Mouse (Mus musculus) adrenal gland, adult (tissue): ENCODE measurements around the gene Arhgap27.

Experiments
- DNase-seq, 2 experiments: peaks; one replicate each; pipeline ENCODE4 v3.0.0; 2022 to 2023; ENCODE audit warnings: low spot score in 1 of 2; ENCODE audit not compliant: inconsistent age in 2 of 2

Arhgap27 gene

DNA sequence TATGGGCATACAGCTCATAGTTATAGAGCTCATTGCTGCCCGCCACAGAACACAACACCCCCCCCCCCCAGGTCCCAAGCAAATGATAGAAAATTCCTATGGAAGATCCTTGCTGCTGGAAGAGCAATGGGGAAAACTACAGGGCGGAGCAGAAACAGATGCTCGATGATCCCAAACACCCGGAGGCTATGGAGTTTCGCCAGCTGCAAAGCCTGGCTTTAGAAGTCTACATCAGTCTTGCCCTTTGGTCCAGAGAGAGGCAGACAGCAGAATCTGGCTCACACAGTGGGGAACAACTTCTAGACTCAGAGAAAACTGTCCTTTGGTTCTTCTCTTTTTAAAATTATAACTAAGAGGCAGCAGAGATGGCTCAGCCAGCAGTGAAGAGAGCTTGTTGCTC lies 27.9 kb downstream of the Arhgap27 start:
- no peak for DNase-seq

DNA sequence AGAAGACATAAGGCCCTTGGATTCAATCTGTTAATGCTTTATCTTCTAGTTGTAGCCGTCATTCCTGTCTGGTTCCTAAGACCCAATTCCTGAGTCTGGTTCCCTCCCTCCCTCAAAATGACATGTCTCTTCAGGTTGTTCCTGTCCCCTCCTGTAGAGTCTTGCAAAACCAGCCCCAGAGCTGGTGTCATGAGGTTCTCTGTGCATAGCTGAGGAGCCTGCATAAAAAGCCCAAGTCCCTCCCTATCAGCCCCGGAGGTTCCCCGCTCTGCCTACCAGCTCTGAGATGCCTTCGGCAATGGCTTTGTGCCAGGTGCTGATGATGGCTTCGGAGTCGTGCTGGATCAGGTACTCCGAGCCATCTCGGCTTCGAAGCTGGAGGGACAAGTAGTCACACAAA lies 28.6 kb downstream of the Arhgap27 start:
- DNase-seq, result no peak

DNA sequence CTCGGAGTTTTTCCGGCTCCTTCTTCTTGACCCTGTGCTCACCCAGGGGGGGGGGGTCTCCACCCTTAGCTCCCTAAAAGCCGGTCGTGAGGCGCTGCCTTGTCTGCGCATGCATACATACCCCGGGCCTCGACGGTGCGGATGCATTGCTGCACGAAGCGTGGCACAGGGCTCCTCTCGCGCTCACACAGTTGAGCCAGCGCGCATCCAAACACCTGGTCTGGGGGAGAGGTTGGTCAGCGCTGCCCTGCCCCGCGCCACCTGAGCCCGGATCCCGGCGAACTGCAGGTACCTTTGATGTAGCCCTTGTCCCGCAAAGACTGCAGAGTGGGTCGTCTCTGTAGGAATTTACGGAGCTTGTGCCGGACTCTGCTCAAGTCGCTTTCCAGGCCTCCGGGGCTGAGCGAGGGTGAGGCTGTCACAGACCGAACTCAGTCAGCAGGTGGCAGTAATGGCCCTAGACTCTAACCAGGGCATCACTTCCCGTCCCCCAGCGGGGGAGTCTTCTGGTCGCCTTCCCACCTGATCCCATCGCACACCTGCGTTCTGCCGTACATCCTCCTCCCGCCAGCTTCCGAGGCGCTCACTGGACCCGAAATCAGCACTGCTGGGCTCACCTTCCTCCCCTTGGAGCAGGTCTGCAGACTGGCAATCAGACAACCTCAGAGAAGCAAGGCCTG lies 29.6 kb downstream of the Arhgap27 start:
- DNase-seq, result peak; percentile 54 to 80

DNA sequence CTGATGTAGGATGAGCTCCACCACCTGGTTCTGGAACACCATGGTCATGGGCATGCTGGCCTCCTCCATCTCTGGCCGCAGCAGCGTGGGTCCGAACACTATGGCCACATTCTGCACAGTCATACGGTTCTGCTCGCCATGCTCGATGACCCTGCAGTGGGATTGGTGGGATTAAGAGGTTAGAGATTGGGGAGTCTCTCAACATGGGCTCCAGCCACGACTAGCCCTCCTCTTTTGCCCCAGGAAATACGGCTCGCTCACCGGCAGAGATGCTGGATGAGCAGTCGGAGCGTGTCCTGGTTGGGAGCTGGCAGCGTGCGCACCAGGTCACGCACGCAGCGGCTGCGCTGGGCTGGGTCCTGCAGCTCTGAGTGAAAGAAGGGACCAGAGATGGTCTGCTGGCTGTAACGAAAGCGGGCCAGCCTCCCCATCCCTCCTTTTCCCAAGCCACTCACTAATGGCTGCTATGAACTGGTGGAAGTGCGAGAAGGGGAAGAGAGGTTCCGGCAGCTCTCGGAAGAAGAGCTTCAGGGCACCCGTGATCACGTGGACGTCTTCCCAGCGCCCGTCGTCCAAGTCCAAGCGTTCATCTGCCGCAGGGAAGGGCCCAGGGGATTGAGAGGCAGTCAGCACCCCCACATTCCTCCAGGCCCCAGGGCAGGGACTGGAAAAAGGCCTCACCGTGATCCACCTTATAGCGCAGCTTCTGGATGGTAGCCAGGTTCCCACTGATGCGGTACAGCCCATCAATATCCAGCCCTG lies 30.4 kb downstream of the Arhgap27 start:
- peak; percentile 40 to 62 for DNase-seq

DNA sequence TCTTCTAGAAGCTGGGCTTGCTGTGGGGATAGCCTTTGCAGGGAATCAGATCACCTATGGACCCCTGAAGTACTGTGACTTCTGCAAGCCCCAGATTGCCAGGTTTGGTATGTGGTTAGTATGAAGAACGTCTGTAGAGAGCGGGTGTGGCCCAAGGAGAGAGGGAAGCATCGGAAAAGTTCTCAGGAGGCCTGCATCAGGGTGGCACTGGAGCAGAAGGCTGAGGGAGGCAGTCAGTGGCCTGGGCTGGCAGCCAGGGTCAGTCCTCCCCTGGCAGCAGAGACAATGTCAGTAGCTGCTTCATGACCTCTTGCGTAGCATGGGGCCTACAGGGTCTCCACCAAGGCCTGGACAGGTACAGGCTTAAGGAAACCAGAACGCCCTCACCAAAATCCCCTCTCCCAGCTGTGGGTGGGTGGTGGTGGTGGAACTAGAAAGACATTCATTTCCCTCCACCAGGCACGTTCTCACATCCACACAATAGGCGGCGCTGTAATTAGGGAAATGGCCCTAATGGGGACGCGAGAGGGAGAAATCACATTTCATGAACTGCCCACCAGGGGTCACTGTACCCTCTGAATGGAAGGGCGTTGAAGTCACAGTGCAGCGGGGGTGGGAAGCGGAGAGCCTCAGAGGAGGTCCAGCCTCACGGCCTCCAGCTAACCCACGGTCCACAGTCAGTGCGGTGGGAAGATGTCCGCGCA lies 31.2 kb downstream of the Arhgap27 start:
- DNase-seq, result peak; percentile 82 to 93

DNA sequence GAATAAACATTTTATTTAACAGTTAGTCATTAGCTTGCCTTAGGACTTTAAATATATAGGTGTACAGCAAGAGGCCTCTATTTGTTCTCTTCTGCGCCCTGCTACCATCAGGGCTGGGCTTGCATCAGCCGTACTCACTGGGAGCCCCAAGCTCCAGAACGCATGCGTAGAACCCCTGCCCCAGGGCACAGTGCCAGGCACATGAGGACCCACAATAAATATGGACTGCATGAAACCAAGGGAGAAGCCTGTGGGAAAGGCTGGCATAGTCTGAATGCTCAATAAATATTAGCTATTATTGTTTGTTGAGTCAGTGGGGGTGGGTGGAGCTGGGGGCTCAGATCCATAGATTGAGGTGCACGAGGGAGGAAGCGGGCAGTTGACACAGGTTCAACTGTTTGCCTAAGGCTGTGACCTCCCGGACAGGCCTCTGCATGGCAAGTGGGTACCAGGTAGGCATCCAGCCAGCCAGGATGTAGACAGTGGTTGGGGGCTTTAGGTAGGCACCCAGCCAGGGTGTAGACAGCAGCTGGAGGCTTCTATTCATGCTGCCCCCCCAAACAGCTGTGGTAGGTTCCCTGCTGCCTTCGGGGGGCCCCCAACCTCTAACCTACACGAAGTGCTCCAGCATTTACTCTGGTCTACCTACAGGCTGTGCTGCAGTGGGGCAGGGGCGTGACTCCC lies 31.8 kb downstream of the Arhgap27 start:
- peak; percentile 22 to 40 for DNase-seq

DNA sequence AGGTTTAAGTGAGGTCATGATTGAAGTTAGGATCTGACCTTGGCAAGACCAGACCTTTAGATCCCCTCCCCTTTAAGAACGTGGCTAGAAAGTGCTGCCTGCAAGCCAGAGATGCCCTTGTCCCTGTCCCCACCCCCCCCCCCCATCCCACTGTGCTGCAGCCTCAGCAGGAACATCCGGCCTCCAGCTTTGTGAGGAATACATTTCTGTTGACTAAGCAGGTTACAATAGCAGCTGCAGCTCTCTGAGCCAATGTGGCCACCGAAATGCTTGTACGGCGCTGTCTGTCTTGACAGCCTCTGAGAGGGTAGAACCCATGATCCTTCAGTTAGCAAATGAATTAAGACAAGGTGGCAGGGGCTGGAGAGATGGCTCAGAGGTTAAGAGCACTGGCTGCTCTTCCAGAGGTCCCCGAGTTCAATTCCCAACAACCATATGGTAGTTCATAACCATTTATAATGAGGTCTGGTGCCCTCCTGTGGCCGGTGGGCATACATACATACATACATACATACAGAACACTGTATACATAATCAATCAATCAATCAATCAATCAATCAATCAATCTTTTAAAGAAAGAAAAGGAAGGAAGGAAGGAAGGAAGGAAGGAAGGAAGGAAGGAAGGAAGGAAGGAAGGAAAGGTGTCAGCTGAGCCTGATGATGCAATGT lies 32.7 kb downstream of the Arhgap27 start:
- no peak for DNase-seq

DNA sequence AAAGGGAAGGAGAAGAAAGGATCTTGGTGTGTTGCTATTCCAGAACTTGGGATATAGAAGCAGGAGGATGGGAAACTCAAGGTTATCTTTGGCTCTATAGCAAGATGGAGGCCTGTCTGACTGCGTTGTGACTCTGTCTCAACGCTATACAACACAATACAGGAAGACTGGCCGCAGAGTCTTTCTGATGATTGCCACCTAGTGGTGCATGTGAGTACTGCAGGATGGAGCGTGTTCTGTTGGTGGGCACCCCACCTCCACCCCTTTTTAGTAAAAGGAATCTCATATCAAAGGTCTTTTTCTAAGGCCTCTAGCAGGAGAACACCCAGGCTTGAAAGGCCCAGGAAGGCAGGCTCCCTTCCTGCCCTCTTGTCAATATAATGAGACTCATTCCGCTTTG lies 36.5 kb downstream of the Arhgap27 start:
- peak; percentile 57 to 90 for DNase-seq

DNA sequence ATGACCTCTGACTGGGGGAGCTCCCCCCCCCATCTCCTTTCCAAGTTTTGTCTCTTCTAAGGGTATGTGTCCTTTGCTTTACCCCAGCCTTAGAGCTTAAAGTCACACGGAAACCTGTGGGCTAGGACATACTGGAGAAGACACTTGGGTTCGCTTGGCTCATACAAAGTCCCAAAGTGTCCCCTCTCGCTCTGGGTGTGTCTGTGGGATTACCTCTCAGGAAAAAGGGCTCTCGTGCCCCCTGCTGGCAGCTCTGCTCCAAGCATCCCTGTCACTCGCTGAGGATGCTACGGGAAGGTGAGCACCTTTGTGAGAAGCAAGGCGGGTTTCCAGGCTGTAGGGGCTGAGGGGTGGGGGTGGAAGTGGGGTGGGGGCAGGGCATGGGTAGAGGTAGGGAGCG lies 38.3 kb downstream of the Arhgap27 start:
- peak; percentile 64 to 83 for DNase-seq

DNA sequence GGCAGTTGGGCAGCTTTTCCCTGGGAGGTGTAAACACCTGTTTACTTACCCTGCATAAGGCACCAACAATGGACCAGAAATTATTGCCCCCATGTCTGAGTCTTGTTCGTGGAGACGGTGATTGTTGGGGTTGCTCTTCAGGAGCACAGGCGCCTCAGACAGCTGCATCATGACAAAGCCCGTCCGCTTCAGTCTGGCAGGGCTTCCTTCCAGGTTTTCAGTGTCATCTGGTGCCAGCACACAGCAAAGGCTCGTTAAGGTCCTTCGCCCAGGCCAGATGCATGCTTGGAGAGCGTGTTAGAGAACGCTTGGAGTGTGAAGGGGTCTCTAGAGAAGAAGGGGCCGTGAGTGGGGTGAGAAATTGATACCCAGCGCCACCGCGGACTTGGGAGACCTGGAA lies 38.8 kb downstream of the Arhgap27 start:
- DNase-seq, result no peak

DNA sequence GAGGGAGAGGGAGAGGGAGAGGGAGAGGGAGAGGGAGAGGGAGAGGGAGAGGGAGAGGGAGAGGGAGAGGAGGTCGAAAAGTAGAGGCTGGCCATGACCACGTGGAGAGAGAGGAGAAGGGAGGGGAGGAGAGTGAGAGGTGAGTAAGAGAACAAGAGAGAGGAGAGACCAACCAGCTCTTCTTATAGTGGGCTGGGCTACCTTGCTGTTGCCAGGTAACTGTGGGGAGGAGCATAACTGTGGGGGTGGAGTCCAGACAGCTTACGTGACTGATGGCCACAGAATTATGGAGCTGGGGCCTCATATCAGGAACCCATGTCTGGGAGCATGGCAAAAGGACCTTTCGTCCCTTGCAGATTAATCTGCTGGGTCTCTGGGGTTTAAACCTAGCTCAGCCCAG lies 40.7 kb downstream of the Arhgap27 start:
- DNase-seq, result peak in 1 of 2 experiments; percentile 20

DNA sequence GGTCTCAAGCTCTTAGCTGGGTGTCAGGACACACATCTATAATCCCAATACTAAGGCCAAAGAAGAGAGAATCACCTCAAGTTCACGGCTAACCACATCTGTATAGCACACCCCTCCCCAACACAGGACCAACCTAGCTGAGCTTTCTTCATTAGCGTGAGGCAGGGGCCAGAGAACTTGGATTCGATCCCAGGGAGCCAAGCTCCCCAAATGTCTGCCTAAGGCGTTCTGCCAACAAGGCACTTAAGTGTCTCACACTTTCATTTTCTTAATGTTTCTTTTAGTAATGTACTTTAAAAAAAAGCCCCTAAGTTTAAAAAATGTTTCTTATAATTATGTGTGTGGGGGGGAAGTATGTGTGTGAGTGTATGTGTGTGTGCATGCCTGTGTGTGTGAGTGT lies 42.8 kb downstream of the Arhgap27 start:
- DNase-seq, result no peak

DNA sequence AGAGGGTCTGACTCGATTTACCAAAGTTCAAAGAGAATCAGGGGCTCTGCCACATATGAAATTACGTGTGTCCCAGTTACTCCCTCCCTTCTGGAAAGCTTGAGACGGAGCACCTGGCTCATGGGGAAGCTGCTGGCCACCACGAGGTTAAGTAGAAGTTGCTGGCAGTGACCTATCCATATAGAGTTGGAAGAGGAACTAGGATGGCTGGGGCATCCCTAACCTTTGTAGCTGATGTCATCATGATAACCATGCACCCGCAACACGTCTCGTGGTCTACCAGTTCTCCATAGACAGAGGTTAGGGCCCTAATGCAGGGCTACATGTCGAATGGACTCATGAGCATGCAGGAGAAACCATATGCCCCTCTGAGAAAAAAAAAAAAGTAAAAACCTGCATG lies 43.3 kb downstream of the Arhgap27 start:
- DNase-seq, result no peak

DNA sequence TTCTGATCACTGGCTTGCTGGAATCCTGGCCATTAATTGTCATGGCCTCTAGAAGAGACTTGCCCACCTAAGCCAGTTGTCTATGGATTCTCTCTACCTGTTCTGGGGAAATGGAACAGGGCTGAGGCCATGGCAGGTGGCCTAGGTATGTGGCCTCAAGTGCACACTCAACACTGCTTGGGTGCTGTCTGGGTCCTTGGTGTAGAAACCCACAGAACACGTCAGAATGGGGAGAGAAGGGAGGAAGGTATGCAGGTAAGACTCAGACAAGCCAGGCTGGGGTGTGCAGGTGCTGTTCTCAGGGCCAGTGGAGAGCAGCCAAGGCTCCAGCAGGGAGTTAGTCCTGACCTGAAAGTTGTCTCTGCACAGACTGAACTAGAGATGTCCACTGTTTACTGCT lies 45.5 kb downstream of the Arhgap27 start:
- DNase-seq, result no peak

DNA sequence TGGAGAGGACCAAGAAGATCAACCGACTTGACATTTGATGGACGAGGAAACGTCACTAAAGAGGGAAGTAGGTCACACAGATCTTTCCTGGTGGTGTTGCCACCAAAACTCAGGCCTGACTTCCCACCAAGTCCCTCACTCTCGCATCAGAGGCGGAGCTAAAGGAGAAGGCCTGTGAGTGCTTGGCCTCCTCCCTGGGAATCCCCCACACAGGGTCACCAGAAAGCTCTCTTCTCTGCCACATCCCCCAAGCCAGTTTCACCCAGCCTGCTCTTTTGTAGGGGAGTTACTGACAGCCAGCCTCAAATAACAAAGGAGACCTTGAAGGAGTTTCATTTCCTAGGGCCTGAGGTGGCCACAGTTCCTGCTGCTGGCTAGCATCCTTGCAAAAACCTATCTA lies 48.1 kb downstream of the Arhgap27 start:
- no peak for DNase-seq

DNA sequence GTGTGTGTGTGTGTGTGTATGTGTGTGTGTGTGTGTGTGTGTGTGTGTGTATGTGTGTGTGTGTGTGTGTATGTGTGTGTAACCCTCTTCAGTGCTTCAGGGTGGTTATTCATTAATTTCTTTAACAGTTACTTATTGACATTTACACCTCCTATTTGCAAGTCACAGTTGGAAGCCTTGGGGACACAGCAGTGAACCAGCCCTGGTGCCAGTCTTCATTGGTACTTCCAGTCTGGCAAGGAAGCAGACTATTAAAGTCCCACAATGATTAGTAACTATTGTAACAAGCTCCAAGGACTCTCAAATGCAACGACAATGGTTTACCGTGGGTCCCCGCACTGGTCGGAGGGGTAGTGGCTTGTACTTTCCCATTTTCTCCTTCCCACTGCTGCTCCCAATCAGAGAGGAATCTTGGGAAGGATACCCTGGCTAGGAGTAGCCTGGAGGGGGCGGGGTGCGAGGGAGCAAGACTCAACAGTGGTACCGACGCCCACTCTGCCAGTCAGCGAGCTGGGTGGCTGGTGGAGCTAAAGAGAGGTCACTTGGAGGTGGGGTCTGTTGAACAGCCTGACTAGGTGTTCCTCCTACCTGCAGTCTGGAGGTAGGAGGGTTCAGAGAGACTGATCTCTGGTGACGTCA lies 48.6 kb downstream of the Arhgap27 start:
- no peak for DNase-seq

DNA sequence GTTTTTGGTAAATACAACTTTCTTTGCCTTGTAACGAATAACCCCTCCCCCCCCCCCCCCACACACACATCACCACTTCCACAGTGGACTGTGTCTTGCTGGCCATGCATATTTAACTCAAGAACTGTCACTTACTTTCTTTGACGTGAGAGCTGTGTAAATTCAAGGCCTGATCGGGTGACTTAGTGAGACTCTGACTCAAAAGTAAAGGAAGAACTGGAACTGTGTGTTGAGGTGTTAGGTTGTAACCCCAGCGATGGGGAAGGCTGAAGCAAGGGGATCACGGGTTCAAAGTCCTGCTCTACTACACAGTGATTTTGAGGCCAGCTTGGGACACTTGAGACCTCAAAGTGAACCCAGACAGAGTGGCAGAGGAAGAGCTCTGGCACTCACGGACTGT lies 50.0 kb downstream of the Arhgap27 start:
- no peak for DNase-seq

DNA sequence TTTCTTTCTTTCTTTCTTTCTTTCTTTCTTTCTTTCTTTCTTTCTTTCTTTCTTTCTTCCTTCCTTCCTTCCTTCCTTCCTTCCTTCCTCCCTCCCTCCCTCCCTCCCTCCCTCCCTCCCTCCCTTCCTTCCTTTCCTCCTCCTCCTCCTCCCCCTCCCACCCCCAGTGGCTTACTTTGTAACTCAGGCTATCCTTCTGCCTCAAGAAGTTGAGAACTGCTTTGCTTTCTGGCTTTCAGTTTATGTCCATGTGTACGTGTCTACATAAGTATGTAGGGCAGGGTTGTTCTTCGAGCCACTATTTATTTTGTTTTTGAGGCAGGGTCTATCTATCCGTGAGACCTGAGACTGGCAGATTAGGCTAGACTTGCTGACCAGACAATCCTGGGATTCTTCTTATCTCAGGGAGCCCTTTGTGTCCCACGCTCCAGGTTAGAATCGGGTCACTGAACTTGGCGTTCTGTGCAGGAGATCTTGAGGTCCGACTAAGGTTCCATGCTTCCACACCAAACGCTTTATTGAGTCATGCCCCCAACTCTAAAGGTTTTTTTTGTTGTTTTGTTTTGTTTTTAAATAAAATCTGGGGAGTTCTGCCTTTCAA lies 50.7 kb downstream of the Arhgap27 start:
- no peak for DNase-seq

DNA sequence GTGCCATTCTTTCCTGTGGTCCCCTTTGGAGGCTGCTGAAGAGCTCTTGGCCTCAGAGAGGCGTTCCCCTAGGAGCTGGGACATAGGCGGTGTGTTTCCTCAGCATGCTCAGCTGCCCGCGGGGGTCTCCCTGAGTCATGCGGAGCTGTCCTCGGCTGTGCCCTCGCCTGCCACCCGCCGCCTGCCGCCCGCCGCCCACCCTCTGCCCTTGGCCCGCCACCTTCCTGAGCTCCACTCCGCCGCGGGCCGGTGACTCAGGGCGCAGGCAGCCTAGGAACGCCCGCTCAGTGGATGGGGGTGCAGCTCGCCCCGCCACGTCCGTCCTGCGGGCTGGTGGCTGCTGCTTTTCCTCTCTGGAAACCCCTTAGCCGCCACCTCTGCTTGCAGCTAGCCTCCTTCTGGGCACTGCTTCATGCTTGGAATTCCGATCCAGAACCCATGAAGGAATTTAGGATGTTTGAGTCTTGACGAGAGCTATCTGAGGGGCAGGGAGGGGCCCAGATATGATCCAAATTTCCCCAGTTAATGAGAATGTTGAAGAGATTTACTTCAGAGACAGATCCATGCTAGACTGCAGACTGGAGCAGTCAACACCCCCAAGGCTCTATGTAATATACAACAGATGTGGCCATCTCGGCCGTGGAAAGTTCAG lies 51.4 kb downstream of the Arhgap27 start:
- DNase-seq, result peak; percentile 88 to 90
